Mouse (Mus musculus) forebrain, embryonic 13.5 days (tissue): ENCODE results near the gene AI467606. TPM values are rescaled to one million over a fixed set of nuclear protein-coding genes. Genes with fewer than 3 reads are reported as not detected.

ENCODE experiments used
- ATAC-seq: fragments of 200-750 bp; cut with Nextera tagmentation; 2 replicates; pipeline ENCODE4 v1.8.0; 2017
- H3K27ac ChIP-seq: fragments of 300-500 bp; sonication (generic); 2 replicates; pipeline ENCODE4 v1.5.1; 2015; ENCODE audit warnings: inconsistent platforms, mild to moderate bottlenecking, moderate library complexity
- H3K27me3 ChIP-seq: fragments of 300-500 bp; sonication (generic); 2 replicates; pipeline ENCODE4 v1.6.1; 2015; ENCODE audit warnings: mild to moderate bottlenecking, inconsistent platforms
- H3K36me3 ChIP-seq: fragments of 300-500 bp; sonication (generic); 2 replicates; pipeline ENCODE4 v1.6.1; 2015; ENCODE audit warnings: mild to moderate bottlenecking, inconsistent platforms; ENCODE audit not compliant: poor library complexity, severe bottlenecking
- H3K4me1 ChIP-seq: fragments of 300-500 bp; sonication (generic); 2 replicates; pipeline ENCODE4 v1.6.1; 2015; ENCODE audit warnings: inconsistent platforms
- H3K4me2 ChIP-seq: fragments of 300-500 bp; sonication (generic); 2 replicates; pipeline ENCODE4 v1.6.1; 2015; ENCODE audit warnings: inconsistent platforms, mild to moderate bottlenecking, moderate library complexity
- H3K4me3 ChIP-seq: fragments of 300-500 bp; sonication (generic); 2 replicates; pipeline ENCODE4 v1.5.1; 2015; ENCODE audit warnings: mild to moderate bottlenecking, inconsistent platforms
- H3K9ac ChIP-seq: fragments of 300-500 bp; sonication (generic); 2 replicates; pipeline ENCODE4 v1.6.1; 2015; ENCODE audit warnings: mild to moderate bottlenecking, inconsistent platforms
- H3K9me3 ChIP-seq: fragments of 300-500 bp; sonication (generic); replicated peaks from 2 replicates; pipeline ENCODE4 v1.6.1; 2016; ENCODE audit warnings: inconsistent platforms
- WGBS: fragments of 180-500 bp; shearing (Covaris S2); methylation state at CpG from one replicate; pipeline ENCODE4 v1.1.7; 2015; 5-methylcytosine and 5-hydroxymethylcytosine counted together
- polyA plus RNA-seq: library from polyadenylated mRNA; unstranded; fragments of >200 nt; fragmentation: Nextera tagmentation; extraction: Ambion mirVana; gene quantifications from 2 replicates; pipeline ENCODE4 v1.2.1, GENCODE M21; 2015

Gene AI467606
- polyA plus RNA-seq, result 0.91 and 1.0 TPM in 2 replicates

- Histone ChIP-seq H3K36me3 (no peaks in the 10 kb centered on the region), H3K27ac (no peak within 1 kb of the TSS), H3K4me3 (no peak within 1 kb of the TSS), H3K9ac (no peak within 1 kb of the TSS), H3K4me1 (peaks cover 10% of the 10 kb centered on the region), H3K4me2 (no peak within 1 kb of the TSS), H3K9me3 (no peaks in the 10 kb centered on the region), H3K27me3 (no peaks in the 10 kb centered on the region)
- ATAC-seq, result no peak
- WGBS, result 76% methylated on average over 16 of the region's 16 CpGs
These were observed at the start of gene AI467606 for GRCm38 (mm10) chr7:127091114-127091896. AI467606 (plus strand) TSS chr7:127091359.

- H3K36me3 ChIP-seq, result peaks cover 13% of the 10 kb centered on the region
- peak within 1 kb of the TSS; percentile 86 for H3K9ac ChIP-seq
- WGBS, result under 1% methylated on average over 53 of the region's 53 CpGs
- peak; percentile 89 for ATAC-seq
- H3K27me3 ChIP-seq, result no peaks in the 10 kb centered on the region
- peaks cover 22% of the 10 kb centered on the region for H3K4me1 ChIP-seq
- H3K9me3 ChIP-seq, result no peaks in the 10 kb centered on the region
- peak within 1 kb of the TSS; percentile 94 for H3K4me3 ChIP-seq
- peak within 1 kb of the TSS; percentile 57 for H3K27ac ChIP-seq
- peak within 1 kb of the TSS; percentile 85 for H3K4me2 ChIP-seq
These were observed 49.1 kb upstream of the AI467606 start, which contains the start of gene Kif22 for GRCm38 (mm10) chr7:127041851-127042672. Kif22 (minus strand) TSS chr7:127042471.

GRCm38 (mm10) chr7:127055026-127055585, 36.1 kb upstream of the AI467606 start:
- Histone ChIP-seq H3K4me1 (no peaks in the 10 kb centered on the region), H3K4me2 (no peak overlapping the region), H3K9ac (no peak overlapping the region), H3K27ac (no peak overlapping the region), H3K9me3 (no peaks in the 10 kb centered on the region), H3K36me3 (no peaks in the 10 kb centered on the region), H3K27me3 (no peaks in the 10 kb centered on the region; the same call in 1 of the 2 replicates), H3K4me3 (no peak overlapping the region)
- no peak for ATAC-seq
- 83% methylated on average over 5 of the region's 5 CpGs for WGBS

- Histone ChIP-seq H3K9me3 (no peaks in the 10 kb centered on the region), H3K4me1 (no peaks in the 10 kb centered on the region), H3K4me2 (no peak overlapping the region), H3K27me3 (no peaks in the 10 kb centered on the region), H3K36me3 (no peaks in the 10 kb centered on the region), H3K27ac (no peak overlapping the region), H3K4me3 (no peak overlapping the region), H3K9ac (no peak overlapping the region)
- WGBS, result 87% methylated on average over 6 of the region's 6 CpGs
- ATAC-seq, result no peak
These were observed 25.6 kb upstream of the AI467606 start for GRCm38 (mm10) chr7:127065538-127065937.

- no peak overlapping the region for H3K4me3 ChIP-seq
- no peaks in the 10 kb centered on the region for H3K27me3 ChIP-seq
- no peak overlapping the region for H3K27ac ChIP-seq
- no peaks in the 10 kb centered on the region for H3K9me3 ChIP-seq
- H3K36me3 ChIP-seq, result no peaks in the 10 kb centered on the region
- 84% methylated on average over 4 of the region's 4 CpGs for WGBS
- ATAC-seq, result no peak
- no peak overlapping the region for H3K4me2 ChIP-seq
- no peaks in the 10 kb centered on the region for H3K4me1 ChIP-seq
- H3K9ac ChIP-seq, result no peak overlapping the region
These were observed 24.8 kb upstream of the AI467606 start for GRCm38 (mm10) chr7:127066317-127066716.

- 76% methylated on average over 4 of the region's 4 CpGs for WGBS
- H3K9ac ChIP-seq, result no peak overlapping the region
- H3K27me3 ChIP-seq, result no peaks in the 10 kb centered on the region
- no peak overlapping the region for H3K4me3 ChIP-seq
- no peak overlapping the region for H3K4me2 ChIP-seq
- H3K36me3 ChIP-seq, result no peaks in the 10 kb centered on the region
- no peak overlapping the region for H3K27ac ChIP-seq
- H3K4me1 ChIP-seq, result no peaks in the 10 kb centered on the region
- no peak for ATAC-seq
- no peaks in the 10 kb centered on the region for H3K9me3 ChIP-seq
These were observed 20.2 kb upstream of the AI467606 start for GRCm38 (mm10) chr7:127070871-127071413.

GRCm38 (mm10) chr7:127073221-127073620, 17.9 kb upstream of the AI467606 start:
- Histone ChIP-seq H3K27ac (no peak overlapping the region), H3K9ac (no peak overlapping the region), H3K27me3 (no peaks in the 10 kb centered on the region), H3K9me3 (no peaks in the 10 kb centered on the region), H3K4me2 (no peak overlapping the region), H3K4me1 (no peaks in the 10 kb centered on the region), H3K4me3 (no peak overlapping the region), H3K36me3 (no peaks in the 10 kb centered on the region)
- 93% methylated on average over 4 of the region's 4 CpGs for WGBS
- no peak for ATAC-seq

GRCm38 (mm10) chr7:127076188-127076587, 15.0 kb upstream of the AI467606 start:
- H3K27me3 ChIP-seq, result no peaks in the 10 kb centered on the region
- no peak overlapping the region for H3K4me3 ChIP-seq
- H3K4me2 ChIP-seq, result no peak overlapping the region
- H3K36me3 ChIP-seq, result no peaks in the 10 kb centered on the region
- H3K4me1 ChIP-seq, result no peaks in the 10 kb centered on the region
- H3K27ac ChIP-seq, result no peak overlapping the region
- no peak for ATAC-seq
- 91% methylated on average over 5 of the region's 5 CpGs for WGBS
- no peaks in the 10 kb centered on the region for H3K9me3 ChIP-seq
- no peak overlapping the region for H3K9ac ChIP-seq

- no peaks in the 10 kb centered on the region for H3K9me3 ChIP-seq
- no peaks in the 10 kb centered on the region for H3K4me1 ChIP-seq
- H3K9ac ChIP-seq, result no peak overlapping the region
- 82% methylated on average over 3 of the region's 3 CpGs for WGBS
- no peak for ATAC-seq
- H3K36me3 ChIP-seq, result no peaks in the 10 kb centered on the region
- H3K27me3 ChIP-seq, result no peaks in the 10 kb centered on the region
- H3K27ac ChIP-seq, result no peak overlapping the region
- no peak overlapping the region for H3K4me2 ChIP-seq
- H3K4me3 ChIP-seq, result no peak overlapping the region
These were observed 13.5 kb upstream of the AI467606 start for GRCm38 (mm10) chr7:127077692-127078091.

GRCm38 (mm10) chr7:127080045-127080444, 11.1 kb upstream of the AI467606 start:
- Histone ChIP-seq H3K36me3 (no peaks in the 10 kb centered on the region), H3K9ac (no peak overlapping the region), H3K27ac (no peak overlapping the region), H3K4me2 (no peak overlapping the region), H3K4me1 (no peaks in the 10 kb centered on the region), H3K27me3 (no peaks in the 10 kb centered on the region), H3K9me3 (no peaks in the 10 kb centered on the region), H3K4me3 (no peak overlapping the region)
- no peak for ATAC-seq
- WGBS, result 82% methylated on average over 3 of the region's 3 CpGs

- 85% methylated on average over 8 of the region's 8 CpGs for WGBS
- Histone ChIP-seq H3K27me3 (no peaks in the 10 kb centered on the region), H3K36me3 (no peaks in the 10 kb centered on the region), H3K4me3 (no peak overlapping the region), H3K9ac (no peak overlapping the region), H3K4me2 (no peak overlapping the region), H3K4me1 (no peaks in the 10 kb centered on the region), H3K9me3 (no peaks in the 10 kb centered on the region), H3K27ac (no peak overlapping the region)
- ATAC-seq, result no peak
These were observed 8.9 kb upstream of the AI467606 start for GRCm38 (mm10) chr7:127082271-127082670.

- no peaks in the 10 kb centered on the region for H3K9me3 ChIP-seq
- no peaks in the 10 kb centered on the region for H3K27me3 ChIP-seq
- 61% methylated on average over 2 of the region's 2 CpGs for WGBS
- no peak overlapping the region for H3K4me3 ChIP-seq
- no peak overlapping the region for H3K9ac ChIP-seq
- H3K4me2 ChIP-seq, result no peak overlapping the region
- H3K27ac ChIP-seq, result no peak overlapping the region
- ATAC-seq, result no peak
- no peaks in the 10 kb centered on the region for H3K4me1 ChIP-seq
- no peaks in the 10 kb centered on the region for H3K36me3 ChIP-seq
These were observed 8.2 kb upstream of the AI467606 start for GRCm38 (mm10) chr7:127082995-127083394.
